In genomic region chr7:98481066-98481734, GRCm38 (mm10) we compare ENCODE assay signal across 9 mouse cellular contexts. TPM values are rescaled to one million over a fixed set of nuclear protein-coding genes. Genes with fewer than 3 reads are reported as not detected.
DNase-seq lines count a peak whose midpoint lies in the region; ATAC-seq lines count a peak whose summit lies in the region.
"Had no signal": no experiment of that assay in that cellular context is flagged by ENCODE, and none has a peak within 500 bp of the region (broad histone marks: within the 10 kb centered on the region; RNA-seq: fewer than 3 reads in every experiment).

No protein-coding gene starts in this region.

- peaks cover under 1% of the 10 kb centered on the region; the same call in 1 of the 2 replicates for H3K4me1 ChIP-seq in hindbrain, embryonic 14.5 days (replicated peaks; ENCODE audit: control insufficient read depth, insufficient read depth, low read length)
- H3K4me1 ChIP-seq in megakaryocyte, embryonic 14.5 days, result peaks cover 76% of the 10 kb centered on the region

- no peaks in the 10 kb centered on the region for H3K36me3 ChIP-seq in hindbrain, embryonic 14.5 days (replicated peaks; ENCODE audit: control insufficient read depth, insufficient read depth)
- H3K36me3 ChIP-seq in megakaryocyte, embryonic 14.5 days (replicated peaks; ENCODE audit: low read length), result no peaks in the 10 kb centered on the region

- no peak overlapping the region for H3K27ac ChIP-seq in hindbrain, embryonic 14.5 days

- peak; percentile 51 for DNase-seq in T-cell, adult 2 months (ENCODE audit: low spot score)
- DNase-seq in cerebellum, adult 9-11 months, result peak; percentile 84
- peak; percentile 54 to 71 for DNase-seq in frontal cortex, postnatal 25 days (ENCODE audit: low spot score in 2 of 2)
- peak; percentile 84 for DNase-seq in hindbrain, embryonic 14.5 days (ENCODE audit: low spot score)
- DNase-seq in layer of hippocampus, postnatal 10 days (ENCODE audit: low spot score in 2 of 2), result peak; percentile 81 to 86
- DNase-seq in right cerebral cortex, adult 18-20 months, result peak; percentile 73
- DNase-seq in urinary bladder, postnatal 25 days (ENCODE audit: low spot score), result peak; percentile 84

- no peak overlapping the region for H3K4me3 ChIP-seq in hindbrain, embryonic 14.5 days (replicated peaks; ENCODE audit: low read length)
- peak overlapping the region; percentile 75 for H3K4me3 ChIP-seq in megakaryocyte, embryonic 14.5 days (replicated peaks)

- no peaks in the 10 kb centered on the region for H3K27me3 ChIP-seq in hindbrain, embryonic 14.5 days (ENCODE audit: control insufficient read depth, insufficient read depth, low read length)
- H3K27me3 ChIP-seq in megakaryocyte, embryonic 14.5 days (replicated peaks), result peaks cover 47% of the 10 kb centered on the region

- 10% methylated on average over 9 of the region's 9 CpGs for WGBS in hindbrain, embryonic 14.5 days

- no peak overlapping the region for H3K9ac ChIP-seq in hindbrain, embryonic 14.5 days

- no peaks in the 10 kb centered on the region for H3K9me3 ChIP-seq in hindbrain, embryonic 14.5 days (ENCODE audit: control insufficient read depth, low read length)
- H3K9me3 ChIP-seq in megakaryocyte, embryonic 14.5 days, result no peaks in the 10 kb centered on the region

- no peak overlapping the region for H3K4me2 ChIP-seq in hindbrain, embryonic 14.5 days (replicated peaks)

- peak; percentile 75 for ATAC-seq in hindbrain, embryonic 14.5 days (ENCODE audit: low FRiP score)

RNA-seq across cellular contexts. Expression of gene Lrrc32, which starts 7.9 kb away (rescaled TPM):
- polyA plus RNA-seq in hindbrain, embryonic 14.5 days (2014; fragmentation: Nextera tagmentation; extraction: Ambion mirVana), result 5.1 and 7.2 TPM in 2 replicates
- 1 to 10 TPM; 3.1 to 3.5 TPM for total RNA-seq in layer of hippocampus, postnatal 10 days (2021)
- 28.6 and 53.0 TPM in 2 replicates for polyA plus RNA-seq in megakaryocyte, embryonic 14.5 days (2012; ENCODE audit: insufficient read depth, low replicate concordance)

RNA-seq across cellular contexts. Expression of gene Gucy2d, which starts 41.0 kb away (rescaled TPM):
- 0.19 and 0.39 TPM in 2 replicates for polyA plus RNA-seq in hindbrain, embryonic 14.5 days (2014; fragmentation: Nextera tagmentation; extraction: Ambion mirVana)
- not detected for total RNA-seq in layer of hippocampus, postnatal 10 days (2021)
- polyA plus RNA-seq in megakaryocyte, embryonic 14.5 days (2012; ENCODE audit: insufficient read depth, low replicate concordance), result not detected in 2 replicates
- polyA plus RNA-seq: stomach, embryonic 14.5 days had no signal
